Mouse (Mus musculus) Patski (cell line): Measurements from ENCODE around the gene Tnfrsf4. TPM values are rescaled to one million over a fixed set of nuclear protein-coding genes. Genes with fewer than 3 reads are reported as not detected.

Source experiments
- ATAC-seq: fragments of 100-300 bp; one replicate; pipeline ENCODE4 v1.8.0; 2021
- CTCF ChIA-PET: fragments of 350-600 bp; sonication (Branson Sonifier 250); formaldehyde crosslinking; loops from one replicate; lab custom pipeline; 2022; ENCODE audit warnings: inconsistent platforms; lab: Charles Lee
- POLR2A ChIA-PET: fragments of 350-600 bp; sonication (Branson Sonifier 250); formaldehyde crosslinking; loops from one replicate; lab custom pipeline; 2022; ENCODE audit warnings: antibody characterized with exemption, inconsistent platforms; lab: Charles Lee
- DNase-seq: peaks from one replicate; pipeline ENCODE4 v3.0.0-alpha.2; 2011; ENCODE audit warnings: low read depth, low spot score
- H3K27me3 ChIP-seq: fragments of 371-371 bp; one replicate; pipeline ENCODE4 v1.5.1; 2021
- CTCF ChIP-seq: fragments of 100-300 bp; IDR thresholded peaks from one replicate; pipeline ENCODE4 v1.5.1; 2021
- in situ Hi-C: fragments of 300-500 bp; cut with MboI; formaldehyde crosslinking; loops from 3 replicates; pipeline ENCODE4 v1.11.1; 2018; ENCODE audit warnings: low pct_unique_long_range_greater_than_20kb, mixed read lengths
- polyA plus RNA-seq: library from polyadenylated mRNA; unstranded; gene quantifications from one replicate; pipeline ENCODE4 v1.2.3, GENCODE M21; 2021

The Tnfrsf4 gene
- 0.36 TPM for polyA plus RNA-seq

- ChIA-PET POLR2A (no interaction called here), CTCF (no interaction called here)
- in situ Hi-C loops: no loop called here
- no peaks in the 10 kb centered on the region for H3K27me3 ChIP-seq
- TF ChIP-seq CTCF: no peak
- ATAC-seq (no peak), DNase-seq (no peak)
Measured at GRCm38 (mm10) chr4:156013637-156014036, at the start of gene Tnfrsf4. Tnfrsf4 (plus strand) TSS chr4:156013843.

GRCm38 (mm10) chr4:155964396-155964795 is 49.2 kb upstream of the Tnfrsf4 start:
- POLR2A ChIA-PET: no interaction called here
- no peak for DNase-seq

GRCm38 (mm10) chr4:155969043-155969653 is 44.5 kb upstream of the Tnfrsf4 start:
- ChIA-PET CTCF (no interaction called here), POLR2A (interaction anchor here (0.7 kb wide), 1 partner anchor 13 kb away, joined by 3 read pairs; no protein-coding TSS in a partner anchor)
- no peak for DNase-seq
- H3K27me3 ChIP-seq: no peaks in the 10 kb centered on the region
- in situ Hi-C loops: loop anchor here (10.0 kb wide), 1 partner anchor 166 kb away; the partner anchor contains the start of gene Rnf223
- no peak for TF ChIP-seq CTCF
- ATAC-seq: no peak

More at GRCm38 (mm10) chr4:155964396-155964795, 49.2 kb upstream of the Tnfrsf4 start:
- ATAC-seq: no peak
- CTCF ChIA-PET: no interaction called here
- no peaks in the 10 kb centered on the region for H3K27me3 ChIP-seq
- no peak for TF ChIP-seq CTCF
- in situ Hi-C loops: loop anchor here (10.0 kb wide), 1 partner anchor 170 kb away; the partner anchor contains the start of gene Rnf223

GRCm38 (mm10) chr4:155970286-155970685 is 43.4 kb upstream of the Tnfrsf4 start:
- ATAC-seq (no peak), DNase-seq (no peak)
- ChIA-PET POLR2A (no interaction called here), CTCF (interaction anchor here (3.4 kb wide), 1 partner anchor 11 kb away, joined by 9 read pairs; no protein-coding TSS in a partner anchor)
- H3K27me3 ChIP-seq: no peaks in the 10 kb centered on the region
- in situ Hi-C loops: loop anchor here (10.0 kb wide), 1 partner anchor 135 kb away; the partner anchor contains the start of gene 9430015G10Rik
- TF ChIP-seq CTCF: no peak

- no peak for TF ChIP-seq CTCF
- ATAC-seq (no peak), DNase-seq (no peak)
- ChIA-PET POLR2A (no interaction called here), CTCF (interaction anchor here (1.2 to 3.4 kb wide), 2 partner anchors 12 to 14 kb away, joined by 3 to 9 read pairs; no protein-coding TSS in a partner anchor)
- no peaks in the 10 kb centered on the region for H3K27me3 ChIP-seq
- in situ Hi-C loops: loop anchor here (10.0 kb wide), 1 partner anchor 132 kb away; the partner anchor contains the start of gene 9430015G10Rik
Measured at GRCm38 (mm10) chr4:155972651-155973050, 41.0 kb upstream of the Tnfrsf4 start.

- no peaks in the 10 kb centered on the region for H3K27me3 ChIP-seq
- no peak for ATAC-seq
- ChIA-PET CTCF (interaction anchor here (1.2 to 3.4 kb wide), 2 partner anchors 12 to 14 kb away, joined by 3 to 9 read pairs; no protein-coding TSS in a partner anchor), POLR2A (no interaction called here)
- in situ Hi-C loops: loop anchor here (10.0 kb wide), 1 partner anchor 132 kb away; the partner anchor contains the start of gene 9430015G10Rik
- DNase-seq: no peak
- TF ChIP-seq CTCF: no peak
Measured at GRCm38 (mm10) chr4:155973239-155973638, 40.4 kb upstream of the Tnfrsf4 start.

GRCm38 (mm10) chr4:155981436-155982082 is 32.1 kb upstream of the Tnfrsf4 start:
- CTCF ChIA-PET: interaction anchor here (1.8 kb wide), 1 partner anchor 22 kb away, joined by 4 read pairs; no protein-coding TSS in a partner anchor
- no peak for TF ChIP-seq CTCF
- ATAC-seq (no peak), DNase-seq (no peak)
- in situ Hi-C loops: no loop called here
- H3K27me3 ChIP-seq: no peaks in the 10 kb centered on the region
- POLR2A ChIA-PET: interaction anchor here (0.5 kb wide), 1 partner anchor 13 kb away, joined by 3 read pairs; no protein-coding TSS in a partner anchor

GRCm38 (mm10) chr4:155983788-155984187 is 29.9 kb upstream of the Tnfrsf4 start:
- H3K27me3 ChIP-seq: no peaks in the 10 kb centered on the region
- POLR2A ChIA-PET: no interaction called here
- in situ Hi-C loops: no loop called here
- TF ChIP-seq CTCF: no peak
- CTCF ChIA-PET: interaction anchor here (1.0 kb wide), 1 partner anchor 24 kb away, joined by 3 read pairs; no protein-coding TSS in a partner anchor
- DNase-seq: no peak
- no peak for ATAC-seq

- ChIA-PET POLR2A (no interaction called here), CTCF (no interaction called here)
- DNase-seq: no peak
- no peak for TF ChIP-seq CTCF
- ATAC-seq: no peak
- in situ Hi-C loops: no loop called here
- H3K27me3 ChIP-seq: no peaks in the 10 kb centered on the region
Measured at GRCm38 (mm10) chr4:155991211-155991907, 22.3 kb upstream of the Tnfrsf4 start.

GRCm38 (mm10) chr4:155991908-155992230 is 21.8 kb upstream of the Tnfrsf4 start:
- DNase-seq (no peak), ATAC-seq (no peak)
- ChIA-PET POLR2A (no interaction called here), CTCF (no interaction called here)
- no peaks in the 10 kb centered on the region for H3K27me3 ChIP-seq
- in situ Hi-C loops: no loop called here
- no peak for TF ChIP-seq CTCF
